24 mouse cellular contexts compared by ENCODE assay signal in genomic region chr5:138779655-138780054, GRCm38 (mm10). TPM values are rescaled to one million over a fixed set of nuclear protein-coding genes. Genes with fewer than 3 reads are reported as not detected.
A peak's percentile ranks its signal among the peaks of the same experiment; 100 is the strongest.
DNase-seq lines count a peak whose midpoint lies in the region; ATAC-seq and TF ChIP-seq lines count a peak whose summit lies in the region.
"Had no signal": no experiment of that assay in that cellular context is flagged by ENCODE, and none has a peak within 500 bp of the region (broad histone marks: within the 10 kb centered on the region; RNA-seq: fewer than 3 reads in every experiment).

No protein-coding gene starts in this region.

- WGBS in forebrain, embryonic 12.5 days: 85% methylated on average over 3 of the region's 3 CpGs
- 81% methylated on average over 3 of the region's 3 CpGs for WGBS in forebrain, postnatal 0 days
- 86% methylated on average over 3 of the region's 3 CpGs for WGBS in midbrain, embryonic 10.5 days
- 87% methylated on average over 3 of the region's 3 CpGs for WGBS in midbrain, embryonic 11.5 days
- 69% methylated on average over 3 of the region's 3 CpGs for WGBS in neural tube, embryonic 14.5 days

- no peaks in the 10 kb centered on the region for H3K9me3 ChIP-seq in forebrain, embryonic 12.5 days
- H3K9me3 ChIP-seq in forebrain, postnatal 0 days (ENCODE audit: low read length): no peaks in the 10 kb centered on the region
- no peaks in the 10 kb centered on the region for H3K9me3 ChIP-seq in midbrain, embryonic 10.5 days (replicated peaks)
- H3K9me3 ChIP-seq in midbrain, embryonic 11.5 days (ENCODE audit: control insufficient read depth, low read length): no peaks in the 10 kb centered on the region
- H3K9me3 ChIP-seq in neural tube, embryonic 14.5 days (ENCODE audit: control insufficient read depth, low read length): no peaks in the 10 kb centered on the region
- H3K9me3 ChIP-seq: embryonic facial prominence, embryonic 15.5 days; heart, embryonic 15.5 days; limb, embryonic 13.5 days had no signal

- no peaks in the 10 kb centered on the region; the same call in 1 of the 2 replicates for H3K36me3 ChIP-seq in forebrain, embryonic 12.5 days (replicated peaks)
- peaks cover 43% of the 10 kb centered on the region; the same call in 1 of the 2 replicates for H3K36me3 ChIP-seq in forebrain, postnatal 0 days (ENCODE audit: insufficient read depth)
- no peaks in the 10 kb centered on the region; the same call in 1 of the 2 replicates for H3K36me3 ChIP-seq in midbrain, embryonic 10.5 days
- H3K36me3 ChIP-seq in midbrain, embryonic 11.5 days (ENCODE audit: control insufficient read depth, insufficient read depth, low read length): no peaks in the 10 kb centered on the region
- H3K36me3 ChIP-seq in neural tube, embryonic 14.5 days (ENCODE audit: control insufficient read depth, insufficient read depth, low read length): peaks cover 16% of the 10 kb centered on the region; the same call in 1 of the 2 replicates
- H3K36me3 ChIP-seq: embryonic facial prominence, embryonic 15.5 days; heart, embryonic 15.5 days; limb, embryonic 13.5 days had no signal

- H3K4me1 ChIP-seq in forebrain, embryonic 12.5 days: peaks cover 18% of the 10 kb centered on the region
- 0 out of 2 replicates have a peak, but pooled peaks cover 3% of the 10 kb centered on the region for H3K4me1 ChIP-seq in forebrain, postnatal 0 days (ENCODE audit: insufficient read depth)
- H3K4me1 ChIP-seq in midbrain, embryonic 10.5 days: peaks cover 13% of the 10 kb centered on the region
- H3K4me1 ChIP-seq in midbrain, embryonic 11.5 days (ENCODE audit: control insufficient read depth, insufficient read depth, low read length): peaks cover 9% of the 10 kb centered on the region
- peaks cover 13% of the 10 kb centered on the region; the same call in 1 of the 2 replicates for H3K4me1 ChIP-seq in neural tube, embryonic 14.5 days (ENCODE audit: control insufficient read depth, insufficient read depth, low read length)

- no peak for DNase-seq in forebrain, postnatal 0 days
- DNase-seq in midbrain, embryonic 10.5 days (ENCODE audit: low spot score): no peak
- no peak for DNase-seq in midbrain, embryonic 11.5 days (ENCODE audit: low spot score, missing footprints)
- no peak for DNase-seq in left cerebral cortex, adult 8-10 months (ENCODE audit: low spot score in 2 of 2)
- no peak for DNase-seq in lung, postnatal 10 days
- DNase-seq: cerebellum, adult 9-10 months; gastrocnemius, postnatal 10 days; heart, adult 2 months; kidney, adult 11 months; kidney, postnatal 36 days; layer of hippocampus, adult 9-11 months; lung, adult 2 months; lung, postnatal 4 days; right cerebral cortex, adult 18-20 months had no signal

- H3K4me2 ChIP-seq in forebrain, embryonic 12.5 days: no peak overlapping the region
- no peak overlapping the region for H3K4me2 ChIP-seq in forebrain, postnatal 0 days (ENCODE audit: low read depth)
- no peak overlapping the region for H3K4me2 ChIP-seq in midbrain, embryonic 11.5 days
- no peak overlapping the region for H3K4me2 ChIP-seq in neural tube, embryonic 14.5 days (ENCODE audit: low read depth, low read length)
- H3K4me2 ChIP-seq: embryonic facial prominence, embryonic 15.5 days; heart, embryonic 15.5 days; limb, embryonic 13.5 days had no signal

- H3K27me3 ChIP-seq in forebrain, embryonic 12.5 days: no peaks in the 10 kb centered on the region
- no peaks in the 10 kb centered on the region for H3K27me3 ChIP-seq in forebrain, postnatal 0 days (ENCODE audit: insufficient read depth, low read length)
- no peaks in the 10 kb centered on the region for H3K27me3 ChIP-seq in midbrain, embryonic 10.5 days (ENCODE audit: low read depth, poor library complexity, severe bottlenecking)
- H3K27me3 ChIP-seq in midbrain, embryonic 11.5 days (ENCODE audit: control insufficient read depth, insufficient read depth, low read length): no peaks in the 10 kb centered on the region
- no peaks in the 10 kb centered on the region for H3K27me3 ChIP-seq in neural tube, embryonic 14.5 days (ENCODE audit: control insufficient read depth, insufficient read depth, low read length)
- H3K27me3 ChIP-seq: embryonic facial prominence, embryonic 15.5 days; heart, embryonic 15.5 days; limb, embryonic 13.5 days had no signal

- no peak overlapping the region for H3K4me3 ChIP-seq in forebrain, embryonic 12.5 days (replicated peaks)
- no peak overlapping the region for H3K4me3 ChIP-seq in forebrain, postnatal 0 days (ENCODE audit: low read depth, low read length)
- H3K4me3 ChIP-seq in midbrain, embryonic 10.5 days: no peak overlapping the region
- no peak overlapping the region for H3K4me3 ChIP-seq in midbrain, embryonic 11.5 days (ENCODE audit: low read depth, low read length)
- H3K4me3 ChIP-seq in neural tube, embryonic 14.5 days (ENCODE audit: low read depth, low read length): no peak overlapping the region
- H3K4me3 ChIP-seq: embryonic facial prominence, embryonic 15.5 days; heart, adult 2 months; heart, embryonic 15.5 days; limb, embryonic 13.5 days had no signal

- no peak for ATAC-seq in forebrain, embryonic 12.5 days (ENCODE audit: low FRiP score)
- no peak for ATAC-seq in forebrain, postnatal 0 days
- no peak for ATAC-seq in midbrain, embryonic 11.5 days (ENCODE audit: low FRiP score)
- peak; percentile 57 for ATAC-seq in granulocyte monocyte progenitor cell, adult 5-6 weeks (replicated peaks; ENCODE audit: poor library complexity, severe bottlenecking)
- no peak for ATAC-seq in neural tube, embryonic 14.5 days (ENCODE audit: low read depth)

- peak overlapping the region; percentile 25; the same call in 1 of the 2 replicates for H3K27ac ChIP-seq in forebrain, embryonic 12.5 days
- no peak overlapping the region for H3K27ac ChIP-seq in forebrain, postnatal 0 days (ENCODE audit: low read depth, low read length)
- H3K27ac ChIP-seq in midbrain, embryonic 10.5 days (replicated peaks): peak overlapping the region; percentile 80
- H3K27ac ChIP-seq in midbrain, embryonic 11.5 days (ENCODE audit: low read depth, low read length): no peak overlapping the region
- H3K27ac ChIP-seq in neural tube, embryonic 14.5 days (ENCODE audit: low read depth, low read length): peak overlapping the region; percentile 85; the same call in 1 of the 2 replicates
- H3K27ac ChIP-seq: embryonic facial prominence, embryonic 15.5 days; heart, adult 2 months; heart, embryonic 15.5 days; limb, embryonic 13.5 days had no signal

- no peak overlapping the region for H3K9ac ChIP-seq in forebrain, embryonic 12.5 days
- no peak overlapping the region for H3K9ac ChIP-seq in forebrain, postnatal 0 days
- H3K9ac ChIP-seq in midbrain, embryonic 11.5 days (ENCODE audit: low read length): no peak overlapping the region
- no peak overlapping the region for H3K9ac ChIP-seq in neural tube, embryonic 14.5 days (replicated peaks; ENCODE audit: low read depth, low read length)
- H3K9ac ChIP-seq: embryonic facial prominence, embryonic 15.5 days; heart, embryonic 15.5 days; limb, embryonic 13.5 days had no signal

- no peak for TF ChIP-seq CTCF in forebrain, postnatal 0 days (IDR thresholded peaks at IDR 0.05; ENCODE audit: low read depth)

RNA-seq across cellular contexts. Expression of gene Fam20c, which starts 25.3 kb away (rescaled TPM):
- polyA plus RNA-seq in forebrain, embryonic 12.5 days (2016; fragmentation: Nextera tagmentation; extraction: Ambion mirVana): 21.6 and 23.3 TPM in 2 replicates
- 69.5 and 81.7 TPM in 2 replicates for total RNA-seq in forebrain, postnatal 0 days (2014; rRNA removed)
- polyA plus RNA-seq in forebrain, postnatal 0 days (2015; fragmentation: Nextera tagmentation; extraction: Ambion mirVana): 47.9 and 50.0 TPM in 2 replicates
- polyA plus RNA-seq in midbrain, embryonic 10.5 days (2016; fragmentation: Nextera tagmentation; extraction: Ambion mirVana): 7.0 and 9.5 TPM in 2 replicates
- polyA plus RNA-seq in midbrain, embryonic 11.5 days (2014; fragmentation: Nextera tagmentation; extraction: Ambion mirVana): 14.6 and 16.3 TPM in 2 replicates
- total RNA-seq in granulocyte monocyte progenitor cell, adult 5-6 weeks (2014; fragmentation: Nextera tagmentation): 1.5 and 6.0 TPM in 2 replicates
- total RNA-seq in granulocyte monocyte progenitor cell, adult 5-6 weeks (2017): 1.4 and 4.7 TPM in 2 replicates
- polyA plus RNA-seq in neural tube, embryonic 14.5 days (2014; fragmentation: Nextera tagmentation; extraction: Ambion mirVana): 56.8 and 64.6 TPM in 2 replicates
- total RNA-seq in left cerebral cortex, adult 8-10 months (2022): 10 to 100 TPM; 42.6 to 50.0 (median 47.2) TPM

RNA-seq across cellular contexts. Expression of gene Gm5294, which starts 40.2 kb away (rescaled TPM):
- not detected in 2 replicates for polyA plus RNA-seq in forebrain, embryonic 12.5 days (2016; fragmentation: Nextera tagmentation; extraction: Ambion mirVana)
- not detected in 2 replicates for total RNA-seq in forebrain, postnatal 0 days (2014; rRNA removed)
- 0.23 TPM in 1 of 2 replicates, not detected in the other for polyA plus RNA-seq in forebrain, postnatal 0 days (2015; fragmentation: Nextera tagmentation; extraction: Ambion mirVana)
- polyA plus RNA-seq in midbrain, embryonic 10.5 days (2016; fragmentation: Nextera tagmentation; extraction: Ambion mirVana): not detected in 2 replicates
- polyA plus RNA-seq in midbrain, embryonic 11.5 days (2014; fragmentation: Nextera tagmentation; extraction: Ambion mirVana): not detected in 2 replicates
- not detected in 2 replicates for total RNA-seq in granulocyte monocyte progenitor cell, adult 5-6 weeks (2014; fragmentation: Nextera tagmentation)
- 0.52 TPM in 2 replicates for total RNA-seq in granulocyte monocyte progenitor cell, adult 5-6 weeks (2017)
- polyA plus RNA-seq in neural tube, embryonic 14.5 days (2014; fragmentation: Nextera tagmentation; extraction: Ambion mirVana): not detected in 2 replicates
- total RNA-seq in left cerebral cortex, adult 8-10 months (2022): not detected
- total RNA-seq: adrenal gland, postnatal 4 days; gastrocnemius, postnatal 10 days; heart, adult 2 months; hematopoietic stem cell, adult 5-6 weeks; left cerebral cortex, postnatal 10 days; monocyte, adult 5-6 weeks had no signal
- polyA plus RNA-seq: embryonic facial prominence, embryonic 15.5 days; heart, adult 2 months; heart, embryonic 15.5 days; limb, embryonic 13.5 days; lung, adult 2 months had no signal

Comparison
In these comparisons a context has a peak if more than half of its experiments do, and no peak if none do; other contexts are left out.
1. H3K27ac ChIP-seq: peak in forebrain, embryonic 12.5 days (single experiment), midbrain, embryonic 10.5 days (single experiment) and neural tube, embryonic 14.5 days (single experiment); none in forebrain, postnatal 0 days (single experiment) and midbrain, embryonic 11.5 days (single experiment).